Comparison of ENCODE assay signal across 15 mouse cellular contexts in genomic region chr8:56284957-56285356, GRCm38 (mm10). TPM values are rescaled to one million over a fixed set of nuclear protein-coding genes. Genes with fewer than 3 reads are reported as not detected.
A peak's percentile ranks its signal among the peaks of the same experiment; 100 is the strongest.
DNase-seq lines count a peak whose midpoint lies in the region; ATAC-seq and TF ChIP-seq lines count a peak whose summit lies in the region.
"Had no signal": no experiment of that assay in that cellular context is flagged by ENCODE, and none has a peak within 500 bp of the region (broad histone marks: within the 10 kb centered on the region; RNA-seq: fewer than 3 reads in every experiment).

No protein-coding gene starts in this region.

- peak overlapping the region; percentile 7 for H3K27ac ChIP-seq in heart, adult 2 months
- H3K27ac ChIP-seq in lung, embryonic 16.5 days (ENCODE audit: low read length): peak overlapping the region; percentile 37; the same call in 1 of the 2 replicates
- H3K27ac ChIP-seq in intestine, embryonic 15.5 days: no peak overlapping the region
- peak overlapping the region; percentile 57; the same call in 1 of the 2 replicates for H3K27ac ChIP-seq in stomach, embryonic 15.5 days
- H3K27ac ChIP-seq in hindbrain, postnatal 0 days: no peak overlapping the region
- H3K27ac ChIP-seq: forebrain, embryonic 15.5 days; neural tube, embryonic 15.5 days had no signal

- ATAC-seq in lung, embryonic 16.5 days (ENCODE audit: low read depth): peak; percentile 59
- 0 out of 2 replicates have a peak, but pooled peaks have one; percentile 15 for ATAC-seq in intestine, embryonic 15.5 days
- ATAC-seq in stomach, embryonic 15.5 days (ENCODE audit: insufficient read depth, low FRiP score, low read depth): no peak
- no peak for ATAC-seq in hindbrain, postnatal 0 days
- ATAC-seq: forebrain, embryonic 15.5 days; inflammation-experienced regulatory T-cells, adult 6 months; midbrain, embryonic 16.5 days had no signal

- no peak overlapping the region for H3K4me3 ChIP-seq in heart, adult 2 months
- H3K4me3 ChIP-seq in lung, embryonic 16.5 days (ENCODE audit: low read length): no peak overlapping the region
- no peak overlapping the region for H3K4me3 ChIP-seq in intestine, embryonic 15.5 days (replicated peaks)
- H3K4me3 ChIP-seq in stomach, embryonic 15.5 days (replicated peaks): no peak overlapping the region
- H3K4me3 ChIP-seq in hindbrain, postnatal 0 days (ENCODE audit: low read length): no peak overlapping the region
- H3K4me3 ChIP-seq: forebrain, embryonic 15.5 days; neural tube, embryonic 15.5 days had no signal

- 28% methylated on average over 3 of the region's 3 CpGs for WGBS in heart, adult 2 months
- 9% methylated on average over 3 of the region's 3 CpGs for WGBS in lung, embryonic 16.5 days
- 15% methylated on average over 3 of the region's 3 CpGs for WGBS in intestine, embryonic 15.5 days
- 21% methylated on average over 3 of the region's 3 CpGs for WGBS in stomach, embryonic 15.5 days
- 57% methylated on average over 3 of the region's 3 CpGs for WGBS in hindbrain, postnatal 0 days

- H3K36me3 ChIP-seq in heart, adult 2 months (ENCODE audit: control insufficient read depth, insufficient read depth, low read length): no peaks in the 10 kb centered on the region
- no peaks in the 10 kb centered on the region for H3K36me3 ChIP-seq in lung, embryonic 16.5 days (ENCODE audit: control insufficient read depth, insufficient read depth, low read length)
- no peaks in the 10 kb centered on the region for H3K36me3 ChIP-seq in intestine, embryonic 15.5 days
- no peaks in the 10 kb centered on the region for H3K36me3 ChIP-seq in stomach, embryonic 15.5 days
- H3K36me3 ChIP-seq in hindbrain, postnatal 0 days (ENCODE audit: insufficient read depth, low read length): no peaks in the 10 kb centered on the region
- H3K36me3 ChIP-seq: forebrain, embryonic 15.5 days; neural tube, embryonic 15.5 days had no signal

- TF ChIP-seq POLR2A in heart, adult 2 months (IDR thresholded peaks at IDR 0.05; ENCODE audit: insufficient read depth, low read depth, low read length): no peak

- intact Hi-C loops in heart, adult 2 months (cut with DNase I): no loop called here

- H3K9me3 ChIP-seq in lung, embryonic 16.5 days (ENCODE audit: control insufficient read depth, low read length): no peaks in the 10 kb centered on the region
- H3K9me3 ChIP-seq in intestine, embryonic 15.5 days: no peaks in the 10 kb centered on the region
- no peaks in the 10 kb centered on the region for H3K9me3 ChIP-seq in stomach, embryonic 15.5 days
- no peaks in the 10 kb centered on the region for H3K9me3 ChIP-seq in hindbrain, postnatal 0 days (ENCODE audit: low read length)
- H3K9me3 ChIP-seq: forebrain, embryonic 15.5 days; neural tube, embryonic 15.5 days had no signal

- H3K4me2 ChIP-seq in lung, embryonic 16.5 days (ENCODE audit: low read depth, low read length): no peak overlapping the region
- H3K4me2 ChIP-seq in intestine, embryonic 15.5 days (replicated peaks): no peak overlapping the region
- no peak overlapping the region for H3K4me2 ChIP-seq in stomach, embryonic 15.5 days
- H3K4me2 ChIP-seq in hindbrain, postnatal 0 days (ENCODE audit: low read depth, low read length): no peak overlapping the region
- H3K4me2 ChIP-seq: forebrain, embryonic 15.5 days; neural tube, embryonic 15.5 days had no signal

- no peak for TF ChIP-seq CTCF in heart, adult 2 months (IDR thresholded peaks at IDR 0.05)
- TF ChIP-seq CTCF in hindbrain, postnatal 0 days (IDR thresholded peaks at IDR 0.05; ENCODE audit: low read depth): no peak

- peak in 1 of 2 experiments; percentile 38 for DNase-seq in heart, adult 2 months
- no peak for DNase-seq in heart, adult 8-10 months (ENCODE audit: low spot score)
- DNase-seq in lung, postnatal 10 days: no peak
- no peak for DNase-seq in hindbrain, postnatal 0 days (ENCODE audit: low spot score)
- DNase-seq in thymus, postnatal 0 days (ENCODE audit: low spot score): no peak
- DNase-seq: cerebellum, postnatal 14 days; gastrocnemius, postnatal 25 days; heart, postnatal 14 days had no signal

- H3K27me3 ChIP-seq in heart, adult 2 months (ENCODE audit: control insufficient read depth, insufficient read depth, low read length): no peaks in the 10 kb centered on the region
- H3K27me3 ChIP-seq in lung, embryonic 16.5 days (ENCODE audit: control insufficient read depth, insufficient read depth, low read depth, low read length): no peaks in the 10 kb centered on the region
- H3K27me3 ChIP-seq in intestine, embryonic 15.5 days (replicated peaks): no peaks in the 10 kb centered on the region
- H3K27me3 ChIP-seq in stomach, embryonic 15.5 days (replicated peaks): no peaks in the 10 kb centered on the region
- no peaks in the 10 kb centered on the region; the same call in 1 of the 2 replicates for H3K27me3 ChIP-seq in hindbrain, postnatal 0 days (ENCODE audit: insufficient read depth, low read length)
- H3K27me3 ChIP-seq: forebrain, embryonic 15.5 days; neural tube, embryonic 15.5 days had no signal

- no peaks in the 10 kb centered on the region for H3K79me2 ChIP-seq in heart, adult 2 months (replicated peaks; ENCODE audit: control insufficient read depth, insufficient read depth, low read length)

- no peak overlapping the region for H3K9ac ChIP-seq in heart, adult 2 months (ENCODE audit: low read depth, low read length)
- no peak overlapping the region for H3K9ac ChIP-seq in lung, embryonic 16.5 days (ENCODE audit: low read length)
- H3K9ac ChIP-seq in intestine, embryonic 15.5 days: no peak overlapping the region
- no peak overlapping the region for H3K9ac ChIP-seq in stomach, embryonic 15.5 days
- H3K9ac ChIP-seq in hindbrain, postnatal 0 days (replicated peaks; ENCODE audit: low read length): no peak overlapping the region
- H3K9ac ChIP-seq: forebrain, embryonic 15.5 days; neural tube, embryonic 15.5 days had no signal

- TF ChIP-seq EP300 in heart, adult 2 months (IDR thresholded peaks at IDR 0.05; ENCODE audit: insufficient read depth, low read depth, low read length): no peak

- H3K4me1 ChIP-seq in heart, adult 2 months (ENCODE audit: control insufficient read depth, insufficient read depth, low read length): no peaks in the 10 kb centered on the region; the same call in 1 of the 2 replicates
- 0 out of 2 replicates have a peak, but pooled peaks cover 2% of the 10 kb centered on the region for H3K4me1 ChIP-seq in lung, embryonic 16.5 days (replicated peaks; ENCODE audit: control insufficient read depth, insufficient read depth, low read length)
- H3K4me1 ChIP-seq in intestine, embryonic 15.5 days (replicated peaks): 0 out of 2 replicates have a peak, but pooled peaks cover 2% of the 10 kb centered on the region
- H3K4me1 ChIP-seq in stomach, embryonic 15.5 days: no peaks in the 10 kb centered on the region
- H3K4me1 ChIP-seq in hindbrain, postnatal 0 days (ENCODE audit: insufficient read depth, low read length): no peaks in the 10 kb centered on the region
- H3K4me1 ChIP-seq: forebrain, embryonic 15.5 days; neural tube, embryonic 15.5 days had no signal

RNA-seq across cellular contexts. Expression of gene Hpgd, which starts 9.4 kb away (rescaled TPM):
- 1 to 10 TPM; 6.5 to 6.9 TPM for total RNA-seq in heart, adult 2 months (2021)
- 5.2 and 7.3 TPM in 2 replicates for polyA plus RNA-seq in heart, adult 2 months (2012; rRNA removed)
- 1 to 10 TPM; 5.8 to 8.1 (median 6.5) TPM for total RNA-seq in heart, adult 8-10 months (2022)
- polyA plus RNA-seq in lung, embryonic 16.5 days (2015; fragmentation: Nextera tagmentation; extraction: Ambion mirVana): 29.4 and 33.1 TPM in 2 replicates
- 28.9 and 31.9 TPM in 2 replicates for polyA plus RNA-seq in intestine, embryonic 15.5 days (2015; fragmentation: Nextera tagmentation; extraction: Ambion mirVana)
- polyA plus RNA-seq in stomach, embryonic 15.5 days (2015; fragmentation: Nextera tagmentation; extraction: Ambion mirVana): 57.7 and 64.8 TPM in 2 replicates
- 3.2 and 3.9 TPM in 2 replicates for total RNA-seq in hindbrain, postnatal 0 days (2014; rRNA removed)
- 4.9 and 6.1 TPM in 2 replicates for polyA plus RNA-seq in hindbrain, postnatal 0 days (2015; fragmentation: Nextera tagmentation; extraction: Ambion mirVana)
- 115 and 137 TPM in 2 replicates for polyA plus RNA-seq in thymus, postnatal 0 days (2015; fragmentation: Nextera tagmentation; extraction: Ambion mirVana)

Comparison
In these comparisons a context has a peak if more than half of its experiments do, and no peak if none do; other contexts are left out.
1. H3K27ac ChIP-seq: peak in heart, adult 2 months (single experiment), lung, embryonic 16.5 days (single experiment) and stomach, embryonic 15.5 days (single experiment); none in intestine, embryonic 15.5 days (single experiment) and hindbrain, postnatal 0 days (single experiment).
2. ATAC-seq: peak in lung, embryonic 16.5 days (single experiment) and intestine, embryonic 15.5 days (single experiment); none in stomach, embryonic 15.5 days (single experiment) and hindbrain, postnatal 0 days (single experiment).